Mouse (Mus musculus) MN1 (cell line): ENCODE results near the gene Rpp25l.
"Not testable (repeated sequence)": the region's sequence is repeated elsewhere in the genome, so short reads cannot be mapped to it uniquely, and the experiment has no call there.

Experiments used
- DNase-seq: peaks from one replicate; pipeline ENCODE4 v3.0.0-alpha.2; 2016; ENCODE audit warnings: low spot score

Gene Rpp25l

GRCm38 (mm10) chr4:41737602-41738255 lies 24.4 kb upstream of the Rpp25l start:
- peak; percentile 78 for DNase-seq

DNA sequence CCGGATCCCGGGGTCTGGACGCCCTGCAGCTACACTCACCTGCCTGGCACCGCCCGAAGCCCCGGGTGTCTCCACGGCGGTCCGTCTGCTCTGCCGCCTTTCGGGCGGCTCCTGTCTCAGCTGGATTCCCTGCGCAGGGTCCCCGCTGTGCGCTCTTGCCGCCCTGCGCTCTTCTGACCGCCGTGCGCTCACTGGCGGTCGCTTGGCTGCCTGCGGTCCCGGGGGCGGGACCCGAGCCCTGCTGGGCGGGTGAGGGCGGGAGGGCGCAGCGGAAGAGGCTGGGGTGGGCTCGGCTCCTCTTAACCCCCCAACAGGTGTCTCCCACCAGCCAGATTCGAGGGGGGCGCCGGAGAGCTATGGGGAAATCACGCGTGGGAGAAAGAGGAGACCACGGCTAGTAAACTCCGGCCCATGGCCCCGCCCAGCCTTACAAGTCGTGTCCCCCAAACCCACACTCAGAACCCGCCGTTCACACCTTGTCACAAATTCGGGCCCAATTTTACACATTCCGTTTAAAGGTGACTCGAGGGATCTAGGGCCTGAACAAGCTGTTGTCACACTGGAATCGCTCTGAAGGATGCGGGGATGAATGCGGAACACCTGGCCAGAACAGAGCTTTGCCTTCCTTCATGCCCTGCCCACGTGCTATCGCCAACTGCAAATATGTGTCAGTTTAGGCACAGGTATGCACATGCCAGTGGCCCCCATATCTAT lies 17.9 kb upstream of the Rpp25l start, which contains the start of gene Arid3c:
TSS of gene Arid3c (minus strand) at position 91 of the 714 bp plus-strand sequence.
- DNase-seq = peak; percentile 53

- DNase-seq = no peak
Measured at GRCm38 (mm10) chr4:41726826-41727621, 13.7 kb upstream of the Rpp25l start.

DNA sequence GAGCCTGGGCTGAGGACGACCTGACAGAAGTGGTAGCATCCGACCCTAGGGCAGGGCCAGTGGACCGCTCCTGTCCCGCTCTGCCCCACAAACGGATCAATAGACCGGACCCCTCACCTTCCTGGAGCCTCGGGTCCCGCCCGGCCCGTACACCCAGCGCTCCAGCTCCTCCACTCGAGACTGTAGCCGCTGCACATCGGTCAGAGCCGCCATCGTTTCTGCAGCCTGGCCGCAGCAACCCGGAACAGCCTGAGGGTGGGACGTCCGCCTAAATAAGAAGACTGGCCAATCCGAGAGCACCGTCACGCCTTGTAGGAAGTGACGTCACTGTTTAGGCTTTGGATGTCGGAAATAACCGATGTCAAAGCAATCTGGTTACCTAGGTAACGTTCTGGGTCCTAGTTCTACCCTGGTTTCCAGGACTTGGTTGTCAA lies 9.6 kb upstream of the Rpp25l start, which contains the start of gene Dctn3:
TSS of gene Dctn3 (minus strand) at position 253 of the 434 bp plus-strand sequence.
- peak; percentile 95 for DNase-seq

DNA sequence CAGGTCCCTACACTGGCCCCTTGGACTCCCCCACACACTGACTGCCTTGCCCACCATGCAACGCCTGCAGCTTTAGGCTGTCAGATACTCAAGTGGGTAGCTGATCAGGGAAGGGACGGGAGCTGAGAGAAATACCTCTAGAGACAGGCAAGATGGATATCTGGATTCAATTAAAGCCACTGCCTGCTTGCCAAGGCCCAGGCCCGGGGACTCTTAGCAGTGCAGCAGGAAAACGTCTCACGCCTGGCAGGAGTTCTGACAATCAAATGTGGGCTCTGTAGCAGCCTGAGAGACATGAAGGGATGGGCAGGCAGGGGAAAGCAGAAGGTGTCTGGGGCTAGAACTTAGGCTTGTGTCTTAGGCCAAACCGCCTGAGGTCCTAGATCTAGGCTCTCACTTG lies 3.5 kb upstream of the Rpp25l start:
- DNase-seq = peak; percentile 79

- DNase-seq = peak; percentile 33
Measured at GRCm38 (mm10) chr4:41715596-41715995, 2.3 kb upstream of the Rpp25l start.

DNA sequence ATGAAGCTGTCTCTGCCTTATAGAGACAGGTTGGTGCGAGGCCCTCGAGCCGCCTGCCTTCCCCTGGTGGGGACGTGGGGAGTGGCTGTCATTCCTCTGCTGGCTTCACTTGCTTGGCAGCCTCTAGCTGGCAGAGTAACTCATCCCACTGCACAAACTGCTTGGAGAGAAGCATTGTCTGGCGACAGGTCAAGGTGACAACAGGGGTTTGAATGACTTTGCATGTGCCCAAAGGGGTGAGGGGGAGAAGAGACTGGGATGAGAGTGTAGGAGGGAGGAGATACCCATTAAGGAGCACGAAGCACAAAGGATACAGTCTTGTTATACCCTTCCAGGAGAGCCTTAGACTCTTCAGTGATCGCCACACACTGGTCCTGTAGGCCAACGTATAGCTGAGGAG lies 1.7 kb upstream of the Rpp25l start:
- DNase-seq = no peak

GRCm38 (mm10) chr4:41714276-41714675 lies 942 bp upstream of the Rpp25l start:
- peak; percentile 71 for DNase-seq

DNA sequence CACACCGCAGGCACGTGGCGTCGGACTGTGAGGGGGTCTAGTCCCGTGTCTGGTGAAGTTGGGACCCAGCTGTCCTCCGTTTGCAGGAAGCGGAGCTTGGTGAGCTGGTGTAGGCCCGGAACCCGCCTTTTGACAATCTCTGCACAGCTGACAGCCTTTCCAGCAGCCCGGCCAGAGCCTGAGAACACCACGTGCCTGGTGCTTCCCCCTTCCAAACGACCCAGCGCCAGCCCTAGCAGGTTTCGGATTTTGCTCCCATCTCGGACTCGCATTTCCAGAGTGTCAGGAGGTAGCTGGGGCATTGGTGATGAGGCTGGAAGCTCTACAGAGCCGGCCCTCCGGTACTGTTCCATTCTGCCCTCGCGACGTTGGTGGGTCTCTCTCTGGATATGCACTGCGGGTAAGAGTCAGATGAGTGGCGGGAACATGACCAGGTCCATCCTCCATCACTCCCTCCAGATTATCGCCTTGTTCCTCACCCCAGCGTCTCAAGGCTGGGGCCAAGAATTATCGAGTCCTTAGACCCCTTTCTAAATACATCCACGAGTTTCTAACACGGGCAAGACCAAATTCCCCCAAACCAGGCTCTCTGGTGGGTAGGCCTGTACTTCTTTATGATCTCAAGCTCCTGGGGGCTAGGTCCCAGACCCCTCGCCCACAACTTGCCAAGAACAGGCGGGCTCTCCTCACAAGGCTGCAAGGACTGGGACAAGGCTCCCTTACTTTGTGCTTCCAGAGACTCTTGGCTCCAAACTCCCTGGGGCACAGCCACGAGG lies 725 bp downstream of the Rpp25l start:
- no peak for DNase-seq

GRCm38 (mm10) chr4:41711705-41712375 lies 1.5 kb downstream of the Rpp25l start:
- no peak for DNase-seq

DNA sequence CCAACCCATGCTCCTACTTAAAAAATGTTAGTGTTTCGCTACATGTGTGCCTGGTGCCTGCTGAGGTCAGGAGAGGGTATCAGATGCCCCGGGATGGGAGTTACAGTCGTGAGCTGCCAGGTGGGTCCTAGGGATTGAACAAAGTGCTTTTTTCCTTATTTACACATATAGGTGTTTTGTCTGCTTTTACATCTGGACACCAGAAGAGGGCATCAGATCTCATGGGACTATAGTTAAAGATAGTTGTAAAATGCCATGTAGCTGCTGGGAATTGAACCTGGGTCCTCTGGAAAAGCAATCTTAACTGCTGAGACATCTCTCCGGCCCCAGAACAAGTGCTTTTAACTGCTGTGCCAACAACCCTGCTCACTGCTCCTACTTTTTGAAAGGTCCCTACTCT lies 3.1 kb downstream of the Rpp25l start:
- no peak for DNase-seq

DNA sequence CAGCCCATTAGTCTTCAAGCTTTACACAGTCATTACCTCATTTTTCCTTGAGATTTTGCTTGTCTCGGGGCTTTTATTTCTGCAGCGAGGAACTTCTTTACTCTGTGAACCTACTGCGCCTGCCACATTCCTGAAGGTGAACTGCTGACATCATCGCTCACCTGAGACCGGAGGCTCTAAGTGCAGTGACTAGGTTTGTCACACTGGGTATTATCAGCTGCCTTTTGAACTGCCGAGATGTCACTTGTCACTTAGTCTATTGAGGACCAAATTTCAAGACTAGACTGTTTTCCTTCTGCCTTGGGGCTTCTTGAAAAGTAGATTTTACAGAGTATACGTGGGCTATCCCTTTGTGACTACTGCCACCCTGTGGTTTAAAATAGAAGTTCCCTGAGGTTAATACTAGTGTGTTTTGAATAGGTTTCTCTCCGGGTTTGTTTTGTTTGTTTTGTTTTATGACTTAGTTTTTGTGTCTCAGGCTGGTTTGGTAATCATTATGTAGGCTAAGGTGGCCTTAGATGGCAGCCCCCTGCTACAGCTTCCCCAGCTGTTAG lies 5.1 kb downstream of the Rpp25l start:
- peak; percentile 78 for DNase-seq

- DNase-seq = peak; percentile 87
Measured at GRCm38 (mm10) chr4:41707011-41707535, 6.3 kb downstream of the Rpp25l start.

DNA sequence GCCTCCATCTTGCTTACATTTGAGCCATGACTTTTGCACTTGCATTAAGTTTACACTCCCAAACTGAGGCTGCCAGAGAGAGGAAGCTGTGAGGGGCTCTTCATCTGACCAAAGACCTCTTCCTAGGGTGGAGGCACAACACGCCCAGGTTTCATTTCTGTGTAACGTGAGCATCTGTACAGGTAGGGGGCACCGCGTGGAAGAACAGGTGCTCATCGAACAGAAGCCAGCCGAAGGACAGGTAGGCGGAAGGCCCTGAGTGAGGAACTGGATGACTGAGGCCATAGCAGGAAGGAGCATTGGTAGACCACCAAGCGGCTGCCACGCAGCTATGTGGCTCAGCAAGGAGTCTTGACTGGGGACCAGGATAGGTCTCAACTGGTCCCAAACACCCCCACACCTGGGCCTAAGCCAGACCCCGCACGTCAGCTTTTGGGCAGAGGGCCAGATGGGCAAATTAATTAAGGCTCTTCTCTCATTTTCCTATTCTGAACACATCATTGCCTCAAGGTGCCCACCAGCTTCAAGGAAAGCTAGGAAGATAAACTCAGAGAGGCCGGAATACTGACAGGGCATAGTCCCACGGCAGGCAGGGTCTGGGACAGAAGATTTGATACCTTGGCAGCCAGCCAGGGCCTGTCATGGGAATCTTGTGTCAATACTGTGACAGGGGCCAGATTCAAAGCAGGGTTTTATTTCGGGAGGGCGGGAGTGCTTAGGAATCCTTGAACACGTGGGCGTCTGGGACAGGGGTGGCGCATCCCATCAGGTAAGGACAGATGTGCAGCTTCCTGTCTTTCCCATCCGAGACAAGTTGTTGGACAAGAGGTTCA lies 7.2 kb downstream of the Rpp25l start:
- DNase-seq = peak; percentile 35

GRCm38 (mm10) chr4:41704651-41705050 lies 8.7 kb downstream of the Rpp25l start:
- DNase-seq = no peak

GRCm38 (mm10) chr4:41702226-41702625 lies 11.1 kb downstream of the Rpp25l start:
- not testable (repeated sequence) for DNase-seq

GRCm38 (mm10) chr4:41700224-41700623 lies 13.1 kb downstream of the Rpp25l start:
- not testable (repeated sequence) for DNase-seq

GRCm38 (mm10) chr4:41699783-41700182 lies 13.6 kb downstream of the Rpp25l start, which contains the start of gene Il11ra1:
Gene Il11ra1, plus strand, starts transcription at chr4:41699989.
- not testable (repeated sequence) for DNase-seq

- not testable (repeated sequence) for DNase-seq
Measured at GRCm38 (mm10) chr4:41698421-41699016, 14.8 kb downstream of the Rpp25l start.
